Mouse (Mus musculus): ENCODE results near the gene Macrod2.

DNA sequence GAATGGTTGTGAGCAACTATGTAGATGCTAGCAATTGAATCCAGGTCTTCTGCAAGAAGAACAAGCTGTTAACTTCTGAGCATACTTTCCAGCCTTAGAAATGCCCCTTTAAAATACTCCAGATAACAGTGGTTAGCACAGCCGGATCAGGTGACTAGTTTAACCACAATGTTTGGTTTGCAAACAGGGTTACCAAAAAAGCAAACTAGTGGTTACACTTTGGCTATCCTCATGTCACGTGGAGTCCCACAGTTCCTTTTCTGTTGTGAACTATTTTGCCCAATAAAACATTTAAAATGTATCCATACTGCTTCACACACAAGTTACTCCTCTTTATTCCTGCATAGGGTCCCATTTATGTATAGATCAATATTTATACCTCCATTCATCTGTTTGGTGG is 879.2 kb downstream of the Macrod2 start:
- no peak for TF ChIP-seq CTCF (IDR thresholded peaks at IDR 0.05; ENCODE audit: low read depth)
- no peak for TF ChIP-seq EP300 (IDR thresholded peaks at IDR 0.05; ENCODE audit: low read depth)
